Mouse (Mus musculus) gastrocnemius, postnatal 10 days (tissue): ENCODE measurements around the gene Myod1. TPM values are rescaled to one million over a fixed set of nuclear protein-coding genes. Genes with fewer than 3 reads are reported as not detected.

Experiments used
- DNase-seq: peaks from one replicate; pipeline ENCODE4 v3.0.0; 2021; ENCODE audit warnings: mixed read lengths
- total RNA-seq, 2 experiments: library from RNA; stranded (reverse); gene quantifications; 2 replicates each; pipeline ENCODE4 v1.2.3; 2021

The Myod1 gene
- total RNA-seq, 2 experiments from 2014 or later = 36.8 to 45.3 TPM

GRCm38 (mm10) chr7:46391701-46392100 is 15.4 kb downstream of the Myod1 start:
- no peak for DNase-seq

- DNase-seq = peak; percentile 80
These were observed 16.8 kb downstream of the Myod1 start for GRCm38 (mm10) chr7:46393116-46393515.

GRCm38 (mm10) chr7:46393718-46394511 is 17.6 kb downstream of the Myod1 start:
- no peak for DNase-seq

GRCm38 (mm10) chr7:46394933-46395332 is 18.7 kb downstream of the Myod1 start:
- DNase-seq = no peak

GRCm38 (mm10) chr7:46395571-46395970 is 19.3 kb downstream of the Myod1 start:
- DNase-seq = no peak

- peak; percentile 86 for DNase-seq
These were observed 20.1 kb downstream of the Myod1 start, which contains the start of gene Kcnc1 for GRCm38 (mm10) chr7:46396231-46396927. Gene Kcnc1 (plus strand): TSS chr7:46396497.

GRCm38 (mm10) chr7:46396928-46397731 is 20.9 kb downstream of the Myod1 start:
- no peak for DNase-seq

GRCm38 (mm10) chr7:46397732-46398333 is 21.6 kb downstream of the Myod1 start:
- DNase-seq = peak; percentile 27

- DNase-seq = no peak
These were observed 22.3 kb downstream of the Myod1 start for GRCm38 (mm10) chr7:46398612-46399011.

- no peak for DNase-seq
These were observed 23.4 kb downstream of the Myod1 start for GRCm38 (mm10) chr7:46399676-46400075.

GRCm38 (mm10) chr7:46400346-46400745 is 24.1 kb downstream of the Myod1 start:
- no peak for DNase-seq

GRCm38 (mm10) chr7:46401371-46402180 is 25.3 kb downstream of the Myod1 start:
- no peak for DNase-seq

GRCm38 (mm10) chr7:46403616-46404485 is 27.6 kb downstream of the Myod1 start:
- DNase-seq = peak; percentile 45

GRCm38 (mm10) chr7:46404756-46405155 is 28.5 kb downstream of the Myod1 start:
- no peak for DNase-seq

- no peak for DNase-seq
These were observed 32.3 kb downstream of the Myod1 start for GRCm38 (mm10) chr7:46408606-46409005.

- no peak for DNase-seq
These were observed 33.0 kb downstream of the Myod1 start for GRCm38 (mm10) chr7:46409204-46409789.

GRCm38 (mm10) chr7:46410727-46411126 is 34.5 kb downstream of the Myod1 start:
- DNase-seq = no peak

- no peak for DNase-seq
These were observed 36.5 kb downstream of the Myod1 start for GRCm38 (mm10) chr7:46412823-46413222.

- no peak for DNase-seq
These were observed 37.9 kb downstream of the Myod1 start for GRCm38 (mm10) chr7:46413959-46414725.
